Comparison of ENCODE assay signal across 8 mouse cellular contexts in genomic region chr12:82339221-82339861, GRCm38 (mm10).
DNase-seq lines count a peak whose midpoint lies in the region; ATAC-seq and TF ChIP-seq lines count a peak whose summit lies in the region.

No protein-coding gene starts in this region.

- DNase-seq in adrenal gland, postnatal 14 days, result peak; percentile 44
- no peak for DNase-seq in adrenal gland, postnatal 25 days
- no peak for DNase-seq in forebrain, embryonic 11.5 days (ENCODE audit: low spot score)
- DNase-seq in heart, postnatal 4 days, result peak; percentile 23
- peak; percentile 40 to 42 for DNase-seq in left cerebral cortex, adult 2 months (ENCODE audit: extremely low spot score in 1 of 2, low spot score in 2 of 2)
- DNase-seq in midbrain, embryonic 11.5 days (ENCODE audit: low spot score, missing footprints), result peak; percentile 75
- DNase-seq in thymus, adult 18-20 months, result no peak
- DNase-seq in natural killer cell, adult 2 months (ENCODE audit: low spot score in 2 of 2), result no peak

- no peaks in the 10 kb centered on the region for H3K27me3 ChIP-seq in forebrain, embryonic 11.5 days (ENCODE audit: control insufficient read depth, insufficient read depth, low read length)
- no peaks in the 10 kb centered on the region for H3K27me3 ChIP-seq in midbrain, embryonic 11.5 days (ENCODE audit: control insufficient read depth, insufficient read depth, low read length)

- no peak for ATAC-seq in forebrain, embryonic 11.5 days (replicated peaks; ENCODE audit: low FRiP score)
- no peak for ATAC-seq in midbrain, embryonic 11.5 days (ENCODE audit: low FRiP score)

- H3K36me3 ChIP-seq in forebrain, embryonic 11.5 days (ENCODE audit: control insufficient read depth, insufficient read depth, low read length), result peaks cover 3% of the 10 kb centered on the region; the same call in 1 of the 2 replicates
- H3K36me3 ChIP-seq in midbrain, embryonic 11.5 days (ENCODE audit: control insufficient read depth, insufficient read depth, low read length), result no peaks in the 10 kb centered on the region; the same call in 1 of the 2 replicates

- no peak overlapping the region; the same call in 1 of the 2 replicates for H3K9ac ChIP-seq in forebrain, embryonic 11.5 days (ENCODE audit: low read length)
- no peak overlapping the region for H3K9ac ChIP-seq in midbrain, embryonic 11.5 days (ENCODE audit: low read length)

- TF ChIP-seq CTCF in left cerebral cortex, adult 2 months (IDR thresholded peaks at IDR 0.05), result no peak

- no peak overlapping the region for H3K27ac ChIP-seq in forebrain, embryonic 11.5 days (ENCODE audit: low read depth, low read length)
- H3K27ac ChIP-seq in left cerebral cortex, adult 2 months, result peak overlapping the region; percentile 62
- H3K27ac ChIP-seq in midbrain, embryonic 11.5 days (ENCODE audit: low read depth, low read length), result no peak overlapping the region

- intact Hi-C loops in left cerebral cortex, adult 2 months (cut with DNase I), result loop anchor here (5.0 kb wide), 3 partner anchors 48 to 167 kb away; no protein-coding TSS in a partner anchor

- peaks cover 11% of the 10 kb centered on the region; the same call in 1 of the 2 replicates for H3K4me1 ChIP-seq in forebrain, embryonic 11.5 days (replicated peaks; ENCODE audit: control insufficient read depth, insufficient read depth, low read length)
- peaks cover 11% of the 10 kb centered on the region for H3K4me1 ChIP-seq in midbrain, embryonic 11.5 days (ENCODE audit: control insufficient read depth, insufficient read depth, low read length)

- 23% methylated on average over 18 of the region's 18 CpGs for WGBS in forebrain, embryonic 11.5 days
- WGBS in midbrain, embryonic 11.5 days, result 51% methylated on average over 18 of the region's 18 CpGs

- no peaks in the 10 kb centered on the region for H3K9me3 ChIP-seq in forebrain, embryonic 11.5 days (ENCODE audit: control insufficient read depth, low read length)
- H3K9me3 ChIP-seq in midbrain, embryonic 11.5 days (ENCODE audit: control insufficient read depth, low read length), result no peaks in the 10 kb centered on the region

- H3K4me2 ChIP-seq in forebrain, embryonic 11.5 days (ENCODE audit: low read depth, low read length, severe bottlenecking), result peak overlapping the region; percentile 38; the same call in 1 of the 2 replicates
- H3K4me2 ChIP-seq in midbrain, embryonic 11.5 days, result peak overlapping the region; percentile 2; the same call in 1 of the 2 replicates

- no peak overlapping the region; the same call in 1 of the 2 replicates for H3K4me3 ChIP-seq in forebrain, embryonic 11.5 days (ENCODE audit: low read depth, low read length)
- H3K4me3 ChIP-seq in left cerebral cortex, adult 2 months, result peak overlapping the region; percentile 47
- H3K4me3 ChIP-seq in midbrain, embryonic 11.5 days (ENCODE audit: low read depth, low read length), result no peak overlapping the region

Comparison
In these comparisons a context has a peak if more than half of its experiments do, and no peak if none do; other contexts are left out.
1. DNase-seq: peak in adrenal gland, postnatal 14 days (single experiment), heart, postnatal 4 days (single experiment), left cerebral cortex, adult 2 months (2 of 2) and midbrain, embryonic 11.5 days (single experiment); none in adrenal gland, postnatal 25 days (single experiment), forebrain, embryonic 11.5 days (single experiment), thymus, adult 18-20 months (0 of 2) and natural killer cell, adult 2 months (0 of 2).